Mouse (Mus musculus): ENCODE results near the gene Ffar2.

DNA sequence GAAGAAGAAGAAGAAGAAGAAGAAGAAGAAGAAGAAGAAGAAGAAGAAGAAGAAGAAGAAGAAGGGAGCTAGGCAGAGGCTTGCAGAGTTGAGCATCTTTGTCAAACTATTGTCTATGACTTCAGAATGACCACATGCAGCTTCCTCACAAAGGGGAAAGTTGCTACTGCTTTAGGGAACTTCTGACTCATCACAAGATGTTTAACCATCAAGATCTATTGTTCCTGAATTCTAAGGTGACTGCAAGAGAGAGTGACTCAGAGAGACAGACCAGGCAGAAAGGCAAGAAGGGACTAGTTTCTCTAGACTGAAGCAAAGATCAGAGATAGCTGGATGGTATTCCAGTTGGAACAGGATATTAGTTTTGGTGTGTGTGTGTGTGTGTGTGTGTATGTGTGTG is 28.7 kb downstream of the Ffar2 start:
- TF ChIP-seq POLR2AphosphoS5 (IDR thresholded peaks at IDR 0.05; ENCODE audit: insufficient replicate concordance, low read depth, low read length) (no peak), GATA1 (IDR thresholded peaks at IDR 0.05; ENCODE audit: borderline replicate concordance, low read length) (no peak), CTCF (IDR thresholded peaks at IDR 0.05; ENCODE audit: low read depth, low read length) (no peak)
